Mouse (Mus musculus) CD4-positive naive resting alpha-beta T cell, adult 57 days (primary cell): ENCODE data around the gene Gm8138. TPM values are rescaled to one million over a fixed set of nuclear protein-coding genes. Genes with fewer than 3 reads are reported as not detected.

ENCODE experiments used
- total RNA-seq: library from RNA; stranded (reverse); gene quantifications from one replicate; pipeline ENCODE4 v1.2.4, GENCODE M21; 2023

Gene Gm8138
- total RNA-seq = not detected

GRCm38 (mm10) chr14:43416250-43416649, at the start of gene Gm8138:
Gene Gm8138, minus strand, starts transcription at chr14:43416350.

Other genes starting within 250 kb of the Gm8138 start
- not detected for gene Gm7233, start 236.5 kb downstream of the Gm8138 start, total RNA-seq
- gene Gm8122, start 181.0 kb downstream of the Gm8138 start, total RNA-seq = not detected
- gene Gm8126, start 157.7 kb downstream of the Gm8138 start, total RNA-seq = not detected
- gene Gm9732, start 141.3 kb downstream of the Gm8138 start, total RNA-seq = not detected
- gene Gm8127, start 122.5 kb downstream of the Gm8138 start, total RNA-seq = not detected
- gene 1700001F09Rik, start 68.5 kb downstream of the Gm8138 start, total RNA-seq = not detected
- gene Gm5799, start 127.2 kb upstream of the Gm8138 start, total RNA-seq = not detected
- not detected for gene Gm17654, start 162.8 kb upstream of the Gm8138 start, total RNA-seq
- not detected for gene Gm10375, start 191.7 kb upstream of the Gm8138 start, total RNA-seq